Mouse (Mus musculus) Muller cell, postnatal 12 days (primary cell): ENCODE results near the gene Myo1h.

Experiments used
- DNase-seq: peaks from one replicate; pipeline ENCODE4 v3.0.0-alpha.2; 2015; ENCODE audit errors: inconsistent ontology term

Myo1h gene

GRCm38 (mm10) chr5:114359586-114359985, 70.6 kb downstream of the Myo1h start:
- no peak for DNase-seq

- DNase-seq, result no peak
Measured at GRCm38 (mm10) chr5:114360968-114361367, 72.0 kb downstream of the Myo1h start.

DNA sequence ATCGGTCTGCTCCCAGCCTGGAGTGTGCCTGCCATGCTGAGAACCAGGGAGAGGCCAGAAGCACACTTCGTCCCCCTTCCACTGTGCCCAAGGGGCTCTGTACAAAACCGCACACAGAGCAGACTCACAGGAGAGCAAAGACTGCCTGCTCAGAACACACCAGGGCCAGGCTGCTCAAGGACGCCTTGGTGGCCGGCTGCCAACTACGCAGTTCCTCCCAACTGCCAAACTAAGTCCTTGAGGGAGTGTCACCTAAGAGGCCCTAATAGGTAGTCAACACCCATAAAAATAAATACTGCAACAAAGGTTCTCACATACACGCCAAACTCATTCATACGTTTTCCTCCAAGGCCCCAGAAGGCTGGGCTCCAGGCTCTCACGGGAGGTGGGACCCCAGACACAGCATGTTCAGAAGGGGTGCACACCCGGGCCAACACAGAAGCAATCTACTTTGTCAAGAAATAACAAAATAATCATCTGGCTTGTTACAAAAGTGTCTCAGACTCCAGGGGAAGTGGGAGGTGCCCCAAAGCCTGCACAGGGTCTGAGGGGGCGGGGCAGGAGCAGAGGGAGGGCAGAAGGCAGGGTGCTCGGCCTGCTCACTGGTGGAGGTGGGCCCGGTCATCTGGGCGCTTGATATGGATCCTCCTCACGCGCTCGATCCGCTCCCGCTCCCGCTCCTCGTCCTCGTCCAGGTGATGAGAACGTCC, 76.2 kb downstream of the Myo1h start:
- DNase-seq, result no peak

DNA sequence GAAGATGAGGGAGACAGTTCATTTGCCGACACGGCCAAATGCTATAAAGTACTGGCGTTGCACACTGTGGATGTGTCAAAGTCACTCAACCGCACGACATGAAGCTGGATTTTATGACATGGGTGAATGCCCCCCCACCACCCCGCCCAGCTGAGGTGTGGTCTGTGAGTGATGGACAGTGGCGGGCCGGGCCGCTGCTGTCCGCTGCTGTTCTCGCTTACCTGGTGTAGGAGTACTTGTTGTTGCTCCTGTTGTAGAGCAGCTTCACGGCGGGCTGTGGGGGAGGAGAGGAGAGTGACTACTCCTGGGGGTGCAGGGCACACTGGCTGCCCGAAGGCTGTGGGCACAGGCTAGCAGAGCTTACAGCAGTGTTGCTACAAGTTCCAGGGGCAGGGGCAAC, 79.2 kb downstream of the Myo1h start:
- DNase-seq, result no peak

- DNase-seq, result no peak
Measured at GRCm38 (mm10) chr5:114368803-114369496, 80.0 kb downstream of the Myo1h start.

GRCm38 (mm10) chr5:114369921-114370320, 81.0 kb downstream of the Myo1h start:
- no peak for DNase-seq

GRCm38 (mm10) chr5:114370371-114370776, 81.4 kb downstream of the Myo1h start:
- peak; percentile 96 for DNase-seq

DNA sequence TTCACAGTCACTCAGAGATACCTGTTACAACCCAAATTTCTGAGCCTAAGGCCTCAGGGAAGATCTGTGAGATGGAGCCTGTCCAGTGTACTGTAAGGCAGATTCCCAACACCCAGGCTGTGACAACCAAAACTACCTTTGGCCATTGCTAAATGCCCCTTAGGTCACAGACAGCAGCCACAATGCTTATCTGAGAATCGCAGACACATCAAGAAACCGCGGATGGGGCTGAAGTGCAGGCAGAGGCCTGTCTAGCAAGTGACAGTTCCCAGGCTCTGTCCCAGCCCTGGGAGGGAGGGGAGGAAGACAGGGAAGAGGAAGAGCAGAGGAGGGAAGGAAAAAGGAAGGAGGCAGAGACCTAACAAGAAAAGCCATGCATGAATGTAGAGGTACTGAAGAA, 82.4 kb downstream of the Myo1h start:
- no peak for DNase-seq

DNA sequence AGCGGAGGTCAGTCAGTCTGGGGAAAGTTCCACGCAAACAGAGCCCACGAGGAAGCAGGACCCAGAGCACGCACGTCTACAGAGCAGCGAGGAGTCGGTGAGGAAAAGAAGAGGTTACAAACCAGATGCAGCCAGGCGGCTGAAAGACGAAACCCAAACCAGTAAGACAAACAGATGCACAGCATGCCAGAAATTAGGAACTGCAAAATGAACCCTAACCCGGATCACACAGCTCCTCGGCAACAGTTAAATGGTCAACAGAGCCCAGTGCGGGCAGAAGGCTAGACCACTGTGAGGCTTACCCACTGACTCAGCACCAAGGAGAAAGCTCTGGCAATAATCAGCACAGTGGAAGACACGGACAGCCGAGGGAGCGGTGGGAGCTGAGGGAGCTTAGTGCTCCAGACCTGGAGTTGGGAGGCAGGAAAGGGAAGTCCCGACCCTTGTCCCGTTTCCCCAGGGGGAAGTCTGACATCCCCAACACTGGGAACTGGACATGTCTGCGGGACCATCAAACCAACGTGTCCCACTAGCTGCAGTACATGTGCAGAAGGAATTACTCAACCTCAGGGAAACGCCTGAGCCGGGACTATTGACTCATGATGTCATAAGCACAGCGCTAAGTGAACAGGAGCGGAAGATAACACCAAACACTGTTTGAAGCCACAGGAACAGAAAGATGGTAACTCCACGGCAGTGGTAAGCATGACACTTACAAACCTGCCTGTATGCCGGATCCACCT, 82.9 kb downstream of the Myo1h start:
- DNase-seq, result no peak

DNA sequence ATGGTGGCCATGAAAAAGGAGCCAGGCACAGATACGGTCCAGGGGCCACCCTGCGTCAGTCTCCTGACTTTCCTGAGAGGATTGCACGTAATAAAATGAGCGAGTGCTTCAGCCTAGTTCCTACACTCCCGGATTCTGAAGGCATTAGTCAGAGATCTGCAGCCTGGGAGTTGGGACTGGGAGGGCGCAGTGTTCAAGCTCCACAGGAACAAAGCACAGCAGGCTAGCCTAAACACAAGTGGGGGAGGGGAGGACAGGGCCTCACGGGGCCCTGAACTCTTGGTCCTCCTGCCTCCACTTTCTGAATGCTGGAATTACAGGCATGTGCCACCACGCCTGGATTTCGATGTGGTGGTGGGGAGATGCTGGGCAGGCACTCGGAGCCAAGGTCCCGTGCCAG, 83.6 kb downstream of the Myo1h start:
- DNase-seq, result peak; percentile 96

DNA sequence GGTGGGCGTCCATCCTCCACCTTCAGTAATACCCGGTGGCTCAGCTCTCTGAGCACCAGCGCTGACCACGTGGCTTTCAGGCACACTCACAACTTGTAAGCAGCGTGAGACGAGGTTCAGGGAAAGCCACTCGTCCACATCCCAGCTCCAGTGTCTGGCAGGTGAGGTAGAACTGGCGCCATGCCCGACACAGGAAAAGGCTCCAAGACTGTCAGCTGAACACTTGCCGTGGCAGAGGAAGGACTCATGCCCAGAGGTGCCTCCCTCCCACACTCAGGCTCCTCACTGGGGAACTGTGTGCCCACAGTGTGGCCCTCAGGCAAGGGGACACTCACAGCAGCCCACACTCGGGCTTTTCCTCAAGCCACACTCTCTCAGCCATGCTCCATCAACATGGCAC, 84.2 kb downstream of the Myo1h start:
- DNase-seq, result peak; percentile 20

GRCm38 (mm10) chr5:114373581-114373980, 84.6 kb downstream of the Myo1h start:
- no peak for DNase-seq

DNA sequence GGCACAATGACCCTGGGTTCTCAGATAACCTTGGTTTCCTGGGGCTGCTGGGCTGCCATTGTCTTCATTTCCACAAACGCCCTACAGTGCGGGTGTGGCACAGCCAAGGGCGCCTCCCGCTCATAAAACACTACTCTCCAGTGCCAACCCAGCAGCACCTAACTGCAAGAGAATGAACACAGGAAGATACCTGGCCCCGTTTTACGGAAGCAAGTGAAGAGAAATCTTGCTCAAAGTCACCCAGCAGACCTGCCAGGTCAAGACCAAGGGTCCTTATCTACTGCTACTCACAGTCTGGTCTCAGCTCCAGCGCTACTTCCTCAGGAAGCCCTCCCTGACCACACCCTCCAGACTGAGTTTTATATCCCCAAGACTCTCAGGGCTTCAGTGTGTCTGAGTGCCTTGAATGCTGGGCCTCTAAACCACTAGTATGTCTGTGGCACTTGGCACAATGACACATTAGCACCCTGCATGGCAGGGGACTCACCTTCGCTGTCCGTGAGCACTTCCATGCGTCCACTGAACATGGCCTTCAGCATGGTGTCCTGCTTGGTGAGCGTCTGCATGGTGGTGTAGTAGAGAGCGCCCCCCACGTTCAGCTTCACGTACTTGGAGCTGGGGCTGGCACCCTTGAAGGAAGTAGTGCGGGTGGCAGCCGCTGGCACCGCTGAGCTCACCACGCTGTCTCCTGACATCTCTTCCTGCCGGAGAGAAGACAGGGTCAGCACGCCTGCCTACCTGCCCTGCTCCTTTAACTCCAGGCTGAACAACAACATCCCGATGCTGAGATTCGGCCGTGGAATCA, 85.6 kb downstream of the Myo1h start:
- DNase-seq, result no peak

- DNase-seq, result no peak
Measured at GRCm38 (mm10) chr5:114378177-114378920, 89.4 kb downstream of the Myo1h start.

DNA sequence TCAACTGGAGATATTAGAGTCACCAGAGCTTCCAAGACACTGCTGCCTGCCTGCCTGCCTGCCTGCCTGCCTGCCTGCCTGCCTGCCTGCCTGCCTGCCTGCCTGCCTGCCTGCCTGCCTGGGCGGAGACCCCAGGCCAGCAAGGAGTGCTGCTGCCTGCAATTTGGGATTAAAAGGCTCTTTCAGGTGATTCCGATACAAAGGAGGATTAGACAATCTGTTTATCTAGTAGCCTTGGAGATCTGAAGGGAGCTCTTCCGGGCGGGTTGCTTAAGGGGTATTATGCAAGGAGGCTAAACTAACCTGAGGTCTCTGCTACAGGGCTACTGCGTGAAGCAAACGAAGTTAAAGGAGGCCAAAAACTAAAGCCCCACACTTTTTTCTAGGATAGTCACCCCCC, 90.0 kb downstream of the Myo1h start:
- no peak for DNase-seq

DNA sequence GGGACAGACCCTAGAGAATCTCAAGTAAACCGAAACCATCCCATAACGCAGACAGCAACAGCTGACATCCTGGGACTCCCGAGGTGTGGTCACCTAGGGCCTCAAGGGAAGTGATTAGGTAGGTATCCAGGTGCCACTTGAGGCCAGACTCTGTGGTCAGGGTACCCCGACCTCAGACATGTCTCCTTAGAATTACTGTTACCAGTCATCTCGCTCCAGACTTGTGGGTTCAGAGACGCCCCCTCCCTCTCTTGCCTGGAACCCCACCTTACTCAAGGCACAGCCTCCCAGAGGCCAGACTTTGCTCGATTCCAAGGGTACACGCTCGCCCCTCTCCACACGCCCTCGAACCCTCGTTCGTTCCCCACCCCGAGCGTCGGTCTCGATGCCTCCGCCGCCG, 90.8 kb downstream of the Myo1h start:
- DNase-seq, result peak; percentile 20

- peak; percentile 97 for DNase-seq
Measured at GRCm38 (mm10) chr5:114380209-114381012, 91.4 kb downstream of the Myo1h start, which contains the start of the genes Kctd10 and Ube3b. TSS of gene Kctd10 (minus strand) at chr5:114380508. TSS of gene Ube3b (plus strand) at chr5:114380607.

- DNase-seq, result no peak
Measured at GRCm38 (mm10) chr5:114381013-114381351, 92.0 kb downstream of the Myo1h start.

DNA sequence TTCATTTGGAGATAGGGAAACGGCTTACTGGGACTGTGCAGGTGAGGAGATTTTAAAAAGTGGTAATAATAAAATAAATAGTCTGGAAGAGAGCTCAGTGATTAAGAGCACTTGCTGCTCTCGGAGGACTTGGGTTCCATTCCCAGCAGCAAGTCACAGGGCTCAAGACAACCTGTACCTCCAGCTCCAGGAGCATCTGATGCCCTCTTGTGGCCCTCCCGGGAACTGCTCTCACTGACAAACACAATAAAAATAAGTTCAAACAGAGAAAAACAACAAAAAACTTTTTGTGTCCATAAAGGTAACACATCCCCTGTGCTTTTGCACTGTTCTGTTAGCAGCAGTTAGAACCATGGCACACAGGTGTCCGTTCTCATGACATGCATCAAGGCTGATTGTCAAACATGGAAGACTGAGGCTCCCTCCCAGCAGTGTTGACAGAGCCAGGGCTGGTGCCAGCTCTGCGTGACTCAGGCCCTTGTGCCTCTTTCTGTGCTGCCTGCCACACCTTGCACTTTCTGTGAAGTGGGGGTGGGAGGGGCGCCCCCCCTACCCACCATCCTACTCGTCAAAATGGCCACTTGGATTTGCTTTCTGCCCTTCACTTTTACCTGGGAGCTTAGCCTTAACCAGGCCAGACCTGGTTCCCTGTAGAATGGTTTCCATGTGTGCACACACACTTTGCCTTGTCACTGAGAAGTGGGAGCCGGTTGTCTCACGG, 94.4 kb downstream of the Myo1h start:
- no peak for DNase-seq

GRCm38 (mm10) chr5:114384448-114384847, 95.5 kb downstream of the Myo1h start:
- DNase-seq, result no peak
